Mouse (Mus musculus): ENCODE measurements at regions not wholly inside any gene's neighbourhood (a gene's known extent, or its start where the extent isn't known, plus 50 kb on each side); places are given as distances from the start of the nearest gene placed in this dataset.

DNA sequence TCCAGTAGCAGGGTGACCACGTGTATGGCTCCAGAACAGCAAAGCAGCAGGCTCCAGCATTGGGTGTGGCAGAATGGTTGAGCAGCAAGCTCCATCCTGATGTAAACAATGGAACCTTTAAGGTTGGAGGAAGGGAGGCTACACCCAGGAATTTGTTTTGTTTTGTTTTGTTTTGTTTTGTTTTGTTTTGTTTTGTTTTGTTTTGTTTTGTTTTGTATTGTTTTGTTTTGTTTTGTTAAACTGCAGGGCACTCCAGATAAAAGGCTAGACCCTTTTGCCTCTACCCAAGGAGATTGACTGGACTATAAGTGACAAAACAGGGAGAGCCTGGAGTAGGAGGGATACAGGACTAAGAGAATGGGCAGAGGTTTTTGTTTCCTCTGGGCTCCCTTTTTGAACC is 647.5 kb downstream of the Kcnj3 start:
- DNase-seq, result no peak

DNA sequence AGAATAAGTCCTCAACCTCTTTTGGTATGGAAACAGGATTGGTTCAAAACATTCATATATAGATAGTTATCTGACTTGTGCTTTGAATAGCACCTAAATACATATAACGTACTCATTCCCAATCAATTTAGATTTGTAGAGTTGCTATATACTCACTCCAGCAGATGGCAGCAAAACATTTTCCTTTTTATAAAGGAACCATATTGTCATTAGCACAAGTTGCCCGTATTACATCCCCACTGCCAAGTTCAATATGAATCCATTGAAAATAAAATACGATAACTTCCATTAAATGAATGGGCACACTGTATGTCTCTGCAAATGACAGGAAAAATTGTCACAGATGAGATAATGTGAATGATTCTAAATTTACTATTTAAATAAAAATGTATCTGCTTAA is 673.8 kb downstream of the Kcnj3 start:
- DNase-seq, result no peak

DNA sequence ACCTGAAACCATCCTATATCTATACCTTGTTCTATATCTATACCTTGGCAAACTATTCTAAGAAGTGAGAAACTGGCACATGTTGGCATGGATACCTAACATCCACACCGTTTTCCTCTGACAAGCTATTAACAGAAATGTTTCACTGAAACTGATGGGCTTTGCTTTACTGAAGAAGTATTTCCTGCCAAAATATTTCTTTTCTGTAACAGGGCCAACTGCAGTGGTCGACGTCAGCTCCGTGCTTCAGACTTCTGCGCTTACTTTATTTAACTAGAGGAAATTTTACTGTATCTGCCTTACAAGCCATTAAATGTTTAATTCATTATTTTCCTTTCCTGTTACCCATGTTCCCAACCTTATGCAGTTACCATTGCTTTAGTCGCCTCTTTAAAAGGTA is 674.2 kb downstream of the Kcnj3 start:
- no peak for DNase-seq

DNA sequence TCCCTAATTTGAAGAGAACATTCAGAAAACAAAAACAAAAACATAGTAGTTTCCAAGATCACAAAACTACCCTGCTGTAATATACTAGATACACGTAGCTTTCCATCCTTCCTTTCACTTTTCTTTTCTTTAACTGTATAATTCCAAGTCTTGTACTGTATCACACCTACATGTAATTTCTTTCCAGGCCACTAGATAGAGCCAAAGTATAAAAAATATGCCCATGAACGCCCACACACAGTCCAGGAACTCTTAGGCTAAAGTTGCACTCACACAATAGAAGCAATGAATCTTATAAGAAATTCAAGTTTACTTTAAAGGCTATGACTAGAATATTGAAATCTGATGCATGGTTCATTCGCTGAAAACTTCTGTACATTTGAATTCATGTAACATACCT is 678.7 kb downstream of the Kcnj3 start:
- DNase-seq, result no peak

DNA sequence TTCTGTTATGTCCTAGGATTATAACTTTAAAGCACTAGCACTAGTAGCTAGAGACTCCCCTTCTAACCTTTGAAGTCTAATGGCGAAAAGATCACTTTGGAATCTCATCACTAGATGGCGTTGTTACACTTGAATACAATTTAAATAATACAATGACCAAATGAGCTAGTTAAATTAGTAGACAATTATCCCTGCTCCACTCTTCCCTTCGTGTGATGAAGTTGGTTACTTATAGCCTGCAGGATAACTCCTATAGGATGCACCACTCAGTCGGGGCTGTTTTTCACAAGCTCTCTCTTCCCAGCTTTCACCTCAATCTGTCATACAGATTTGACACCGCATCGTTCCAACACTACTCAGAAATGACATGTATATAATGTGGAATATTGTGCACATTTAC is 683.6 kb downstream of the Kcnj3 start:
- DNase-seq, result no peak

DNA sequence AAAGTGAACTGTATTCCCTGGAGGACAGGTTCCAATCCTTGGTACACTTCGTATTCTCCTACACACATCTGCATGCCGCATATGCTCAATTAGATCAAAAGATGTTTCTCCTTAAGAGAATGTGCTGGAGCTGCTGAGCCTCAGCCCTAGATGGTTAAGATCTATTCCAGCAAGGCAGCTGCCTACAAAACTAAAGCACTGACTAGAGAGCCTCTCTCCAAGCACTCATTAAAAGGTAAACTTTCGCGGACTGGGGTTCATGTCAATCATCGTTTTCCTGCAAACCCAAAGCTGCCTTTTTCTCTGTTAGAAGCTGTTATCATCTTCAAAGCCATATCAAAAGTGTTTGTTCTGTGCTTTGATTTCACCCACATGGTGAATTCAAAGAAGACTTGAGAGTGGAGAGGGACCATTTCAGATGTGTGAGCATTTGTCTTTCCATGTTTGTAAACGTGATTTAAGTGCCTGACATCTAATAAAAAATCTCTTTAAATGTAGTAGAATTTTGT is 711.4 kb downstream of the Kcnj3 start:
- DNase-seq, result no peak

DNA sequence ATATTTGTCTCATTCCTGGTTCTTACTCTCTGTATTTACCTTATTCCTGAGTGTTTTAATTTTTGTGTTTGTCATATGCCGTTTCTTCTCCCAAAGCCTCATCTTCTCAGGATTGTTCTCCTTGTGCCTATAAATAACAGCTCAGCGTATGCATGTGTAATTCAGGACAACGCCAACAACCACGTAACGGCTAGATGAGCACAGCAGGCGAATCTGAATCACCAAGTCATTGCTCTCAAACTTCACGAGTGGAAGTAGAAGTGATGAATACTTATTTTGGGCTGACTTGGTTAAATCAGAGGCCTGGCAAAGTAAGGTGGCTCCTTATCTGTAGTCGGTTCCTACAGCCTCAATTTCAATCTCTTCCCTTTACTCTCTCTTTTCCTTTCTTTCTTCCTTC is 760.7 kb downstream of the Kcnj3 start:
- no peak for DNase-seq

DNA sequence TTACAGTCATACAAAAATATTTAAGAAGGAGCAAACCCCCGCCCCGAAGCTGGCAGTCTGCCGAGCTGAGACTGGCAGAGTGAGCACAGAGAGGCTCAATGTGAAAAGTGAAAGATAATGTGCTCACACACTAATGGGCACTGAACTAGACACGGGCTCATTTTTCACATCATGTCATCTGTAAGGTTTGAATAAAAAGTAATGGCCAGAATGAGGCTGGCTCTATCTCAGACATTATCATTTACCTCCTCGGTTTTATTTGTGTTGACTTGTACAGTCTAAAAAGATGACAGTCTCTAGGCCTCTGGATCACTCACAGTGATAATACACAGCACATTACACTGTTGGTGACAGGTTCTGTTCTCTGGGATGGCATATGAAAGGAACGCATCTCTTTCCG is 791.7 kb downstream of the Kcnj3 start:
- DNase-seq, result no peak

DNA sequence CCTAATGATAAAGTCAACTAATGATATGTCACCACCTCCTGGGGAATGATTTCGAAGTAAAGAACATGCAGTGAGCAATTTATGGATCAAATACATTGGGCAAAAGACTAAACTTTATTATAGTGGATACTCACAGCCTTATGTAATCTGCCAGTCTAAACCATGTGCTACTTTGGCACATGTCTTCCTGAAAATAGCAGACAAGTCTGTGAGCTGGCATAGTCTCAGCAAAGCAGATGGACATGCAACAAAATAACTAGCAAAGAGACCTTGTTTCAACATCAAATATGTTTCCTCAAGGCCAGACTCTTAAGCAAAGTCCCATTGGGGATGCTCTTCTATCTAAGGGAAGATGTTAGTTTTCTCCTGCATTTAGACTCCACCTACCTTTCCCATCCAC is 797.3 kb downstream of the Kcnj3 start:
- peak; percentile 2 for DNase-seq

DNA sequence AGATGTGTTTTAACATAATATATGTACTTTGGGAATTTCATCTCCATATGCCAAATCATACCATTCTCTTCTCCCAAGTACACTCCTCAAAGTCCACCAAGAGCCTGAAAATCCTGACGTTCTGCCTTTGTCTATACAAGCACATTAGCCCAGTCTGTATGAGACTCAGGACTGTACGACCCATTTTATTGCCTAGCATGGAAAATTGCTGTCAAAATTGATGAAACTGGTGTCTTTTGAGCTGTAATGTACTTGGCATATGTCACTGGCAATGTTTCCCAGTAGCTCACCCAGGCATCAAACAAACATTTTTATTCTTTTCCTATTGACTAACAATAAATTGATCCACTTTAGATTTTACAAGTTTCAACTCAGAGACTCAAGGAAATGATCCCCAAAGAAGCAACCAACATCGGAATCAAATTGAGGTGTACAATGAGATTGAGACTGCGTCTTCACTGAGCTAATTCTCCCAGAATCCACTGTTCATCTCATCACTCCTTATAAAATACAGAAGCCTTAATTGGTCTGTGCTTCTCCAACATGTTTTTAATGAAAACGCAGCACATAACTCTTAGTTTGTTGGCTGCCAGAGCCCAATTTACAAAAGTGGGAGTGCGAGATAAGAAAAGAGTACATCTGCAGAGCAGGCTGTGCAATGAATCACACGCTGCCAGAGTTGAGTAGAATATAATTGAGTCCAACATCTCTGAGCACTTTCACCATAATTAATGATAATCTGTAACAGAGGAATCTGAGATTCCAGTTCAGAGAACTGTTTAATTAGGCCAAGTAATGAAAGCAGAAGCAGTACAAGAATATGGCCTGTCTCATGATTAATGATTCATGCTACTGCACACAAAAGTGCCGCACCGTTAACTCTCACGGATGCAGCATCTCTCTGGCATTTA is 821.5 kb downstream of the Kcnj3 start:
- DNase-seq, result no peak

DNA sequence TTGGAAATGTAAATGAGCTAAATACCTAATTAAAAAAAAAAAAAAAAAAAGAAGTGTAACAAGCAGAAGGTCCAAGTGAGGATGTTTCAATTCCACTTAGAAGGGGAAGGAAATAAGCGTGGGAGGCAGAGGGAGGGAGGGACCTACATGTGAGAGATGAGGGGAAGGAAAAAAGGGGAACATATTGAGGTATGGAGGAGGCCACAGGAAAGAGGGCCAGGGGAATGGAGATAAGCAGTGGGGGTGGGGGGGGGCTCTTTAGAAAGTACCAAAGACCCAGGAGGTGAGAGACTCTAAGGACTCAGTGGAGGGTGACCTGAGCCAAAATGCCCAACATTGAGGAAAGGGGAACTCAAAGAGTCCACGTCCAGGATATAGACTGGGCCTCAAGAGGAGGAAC is 818.9 kb downstream of the Nr4a2 start:
- DNase-seq, result no peak

DNA sequence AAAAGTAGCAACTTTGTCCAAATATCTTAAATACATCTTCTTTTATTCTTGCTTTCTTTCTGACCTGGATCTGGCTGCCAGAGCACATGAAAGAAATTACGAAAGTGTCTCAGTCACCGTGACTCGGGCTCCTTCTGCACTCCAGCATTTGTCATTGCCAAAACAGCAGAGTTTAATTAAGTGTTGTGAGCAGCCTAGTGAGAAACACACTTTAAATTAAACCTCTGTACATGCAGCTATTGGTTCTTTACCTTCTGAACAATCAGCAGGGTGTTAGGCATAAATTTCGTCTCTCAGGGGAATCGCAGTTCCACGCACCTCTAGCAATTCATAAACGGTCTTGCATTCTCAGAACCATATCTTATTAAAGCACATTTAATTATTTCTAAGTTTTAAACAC is 802.1 kb downstream of the Nr4a2 start:
- DNase-seq, result no peak

DNA sequence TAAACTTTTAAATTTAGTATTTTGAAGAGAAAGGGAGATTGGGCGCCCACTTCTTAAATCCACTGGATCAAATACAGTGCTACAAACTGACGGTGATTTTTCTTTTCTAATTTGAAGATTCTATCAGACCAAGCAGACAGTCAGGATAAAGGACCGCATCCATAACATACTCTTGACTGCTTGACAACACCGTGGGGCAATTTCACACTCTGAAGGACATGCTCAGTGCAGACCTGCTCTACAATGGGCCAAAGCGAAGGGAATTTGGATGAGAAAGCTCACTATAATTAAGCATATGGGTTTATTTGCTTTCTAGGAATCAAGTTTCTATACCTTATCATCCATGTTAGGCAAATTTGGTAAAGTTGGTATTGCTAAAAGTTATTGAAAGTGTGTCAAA is 801.3 kb downstream of the Nr4a2 start:
- DNase-seq, result no peak

DNA sequence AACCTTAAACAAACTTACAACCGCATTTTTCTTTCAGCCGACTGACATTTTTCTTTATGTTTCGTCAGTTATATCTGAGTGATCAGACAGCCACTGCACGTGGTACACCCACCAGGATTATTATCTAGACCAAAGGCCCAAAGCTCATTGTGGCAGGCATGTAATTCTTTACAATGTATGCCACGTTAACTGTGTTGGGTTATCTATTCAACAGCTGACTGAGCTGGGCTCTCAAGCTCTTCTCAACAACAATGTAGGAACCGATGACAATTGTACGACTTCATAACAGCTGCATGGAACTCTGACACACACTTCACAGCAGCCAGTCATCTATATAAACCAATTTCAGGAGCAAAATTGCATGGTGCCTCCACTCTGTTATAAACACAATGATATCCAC is 787.8 kb downstream of the Nr4a2 start:
- DNase-seq, result no peak

DNA sequence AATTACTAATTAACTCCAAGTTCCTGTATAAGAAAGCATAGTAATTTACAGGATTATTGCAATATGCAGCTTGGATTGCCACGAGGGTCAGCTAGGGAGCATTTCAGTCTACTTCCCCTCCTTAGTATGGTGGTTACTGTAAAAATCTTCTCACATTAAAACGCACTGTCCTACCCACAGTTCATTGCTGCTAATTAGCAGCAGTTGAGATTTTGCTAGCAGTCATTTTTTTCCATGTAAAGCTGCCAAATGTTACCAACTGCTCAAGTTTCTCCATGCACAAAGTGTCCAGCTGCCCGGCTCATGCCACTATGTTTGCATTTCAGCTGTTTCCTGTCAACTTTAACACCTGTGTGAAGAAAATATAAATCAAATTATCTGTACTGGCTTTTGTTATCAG is 759.7 kb downstream of the Nr4a2 start:
- no peak for DNase-seq

Measured in cerebellum, adult 11 months (tissue).